Mouse (Mus musculus) kidney, embryonic 16.5 days (tissue): ENCODE data around the gene Samd4b. TPM values are rescaled to one million over a fixed set of nuclear protein-coding genes. Genes with fewer than 3 reads are reported as not detected.
"Not testable (repeated sequence)": the region's sequence is repeated elsewhere in the genome, so short reads cannot be mapped to it uniquely, and the experiment has no call there.

ENCODE experiments used
- ATAC-seq: fragments of 200-750 bp; cut with Nextera tagmentation; 2 replicates; pipeline ENCODE4 v1.8.0; 2017; ENCODE audit warnings: moderate TSS enrichment; ENCODE audit not compliant: low FRiP score, low TSS enrichment
- H3K27ac ChIP-seq: fragments of 300-500 bp; sonication (generic); 2 replicates; pipeline ENCODE4 v1.5.1; 2014; ENCODE audit warnings: low read length
- H3K27me3 ChIP-seq: fragments of 300-500 bp; sonication (generic); 2 replicates; pipeline ENCODE4 v1.6.1; 2014; ENCODE audit warnings: low read length, control low read depth, mixed read lengths; ENCODE audit not compliant: insufficient read depth
- H3K36me3 ChIP-seq: fragments of 300-500 bp; sonication (generic); 2 replicates; pipeline ENCODE4 v1.6.1; 2014; ENCODE audit warnings: low read length, control low read depth, mixed read lengths; ENCODE audit not compliant: insufficient read depth
- H3K4me1 ChIP-seq: fragments of 300-500 bp; sonication (generic); 2 replicates; pipeline ENCODE4 v1.6.1; 2014; ENCODE audit warnings: low read length, control low read depth, mixed read lengths; ENCODE audit not compliant: insufficient read depth
- H3K4me2 ChIP-seq: fragments of 300-500 bp; sonication (generic); replicated peaks from 2 replicates; pipeline ENCODE4 v1.6.1; 2014; ENCODE audit warnings: low read depth, low read length
- H3K4me3 ChIP-seq: fragments of 300-500 bp; sonication (generic); 2 replicates; pipeline ENCODE4 v1.5.1; 2014; ENCODE audit warnings: mild to moderate bottlenecking, low read length
- H3K9ac ChIP-seq: fragments of 300-500 bp; sonication (generic); replicated peaks from 2 replicates; pipeline ENCODE4 v1.6.1; 2014; ENCODE audit warnings: low read length
- H3K9me3 ChIP-seq: fragments of 300-500 bp; sonication (generic); 2 replicates; pipeline ENCODE4 v1.6.1; 2016; ENCODE audit warnings: low read length, control low read depth
- WGBS: fragments of 180-500 bp; shearing (Covaris S2); extraction: QIAGEN DNeasy Blood & Tissue Kit; methylation state at CpG from one replicate; pipeline ENCODE4 v1.1.7; 2014; 5-methylcytosine and 5-hydroxymethylcytosine counted together
- polyA plus RNA-seq: library from polyadenylated mRNA; unstranded; fragments of >200 nt; fragmentation: Nextera tagmentation; extraction: Ambion mirVana; gene quantifications from 2 replicates; pipeline ENCODE4 v1.2.1, GENCODE M21; 2015

Gene Samd4b
- polyA plus RNA-seq, 1 experiment from 2014 or later: 20.7 TPM

DNA sequence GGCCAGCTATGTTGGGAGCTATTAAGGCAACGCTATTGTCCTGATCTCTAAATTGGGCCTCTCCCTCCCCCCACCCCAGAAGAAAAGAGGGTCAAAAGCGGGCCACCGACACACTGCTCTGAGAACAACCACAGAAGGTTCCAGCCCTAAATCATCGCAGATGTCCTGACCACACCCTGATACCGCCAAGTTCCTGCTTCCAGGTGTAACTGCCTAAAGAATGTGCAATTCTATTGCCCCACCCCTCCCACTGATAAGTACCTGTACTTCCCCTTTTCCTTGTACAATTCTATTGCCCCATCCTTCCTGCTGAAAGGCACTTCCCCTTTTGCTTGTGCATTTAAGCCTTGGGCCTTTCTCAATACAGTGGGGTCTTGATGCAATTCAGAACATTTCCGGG, 59.1 kb downstream of the Samd4b start:
- H3K27me3 ChIP-seq, H3K4me2 ChIP-seq, H3K36me3 ChIP-seq, ATAC-seq, H3K9me3 ChIP-seq, H3K4me3 ChIP-seq, H3K9ac ChIP-seq, H3K4me1 ChIP-seq, H3K27ac ChIP-seq: not testable (repeated sequence)
- WGBS: 97% methylated on average over 6 of the region's 6 CpGs

DNA sequence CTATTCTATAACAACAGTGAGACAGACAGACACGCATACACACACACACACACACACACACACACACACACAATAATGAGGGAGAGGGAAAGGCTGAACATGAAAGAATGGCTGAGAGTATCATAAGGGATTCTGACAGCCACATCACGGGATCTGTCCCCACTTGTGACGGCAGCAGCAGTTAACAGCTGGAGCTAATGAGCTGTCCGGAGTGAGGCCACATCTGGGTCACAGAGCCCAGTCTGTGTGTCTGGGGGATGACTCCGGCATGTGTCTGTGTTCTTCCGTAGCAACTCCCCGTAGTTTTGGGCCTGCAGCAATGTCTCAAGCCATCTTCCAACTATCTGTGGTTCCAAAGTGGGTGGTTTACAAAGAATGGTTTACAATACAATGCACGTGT, 65.9 kb downstream of the Samd4b start:
- ATAC-seq: 0 out of 2 replicates have a peak, but pooled peaks have one; percentile 49
- H3K9ac ChIP-seq: no peak overlapping the region

DNA sequence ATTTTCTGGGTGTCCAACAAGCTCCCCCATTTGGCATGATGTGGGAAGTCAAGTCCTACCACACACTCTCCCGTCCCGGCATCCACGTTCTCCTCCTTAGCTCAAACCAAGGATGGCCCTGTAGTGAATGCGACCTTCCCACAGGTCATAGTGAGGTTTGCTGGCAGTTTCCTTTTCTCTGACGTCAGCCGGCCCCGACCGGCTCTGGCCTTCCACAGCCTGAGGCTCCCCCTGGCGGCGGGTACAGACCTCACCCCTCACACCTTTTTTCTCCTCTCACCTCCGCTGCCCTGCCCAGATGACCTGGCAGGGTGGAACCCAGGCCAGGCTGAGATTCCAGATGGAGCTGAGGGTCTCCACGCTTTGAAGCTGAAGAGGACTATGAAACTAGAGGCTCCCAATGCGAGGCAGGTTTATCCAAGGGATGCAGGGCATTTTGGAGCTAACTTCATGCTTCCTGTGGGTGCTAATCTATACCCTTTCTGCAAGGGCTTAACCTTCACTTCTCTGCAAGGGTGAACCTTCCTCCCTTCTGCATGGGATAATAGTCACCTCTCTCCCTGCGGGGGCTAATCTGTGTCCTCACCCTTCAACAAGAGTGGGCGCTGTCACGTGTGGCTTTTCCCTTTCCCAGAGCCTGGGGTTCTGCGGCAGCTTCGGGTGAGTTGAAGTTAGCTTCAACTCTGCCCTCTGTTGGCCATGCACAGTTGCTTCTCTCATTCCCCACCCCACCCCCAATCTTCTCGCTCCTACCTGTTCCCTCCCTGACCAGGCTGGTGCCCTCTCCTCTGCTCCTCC, 69.8 kb downstream of the Samd4b start:
- no peaks in the 10 kb centered on the region for H3K9me3 ChIP-seq
- peaks cover 5% of the 10 kb centered on the region; the same call in 1 of the 2 replicates for H3K4me1 ChIP-seq
- no peaks in the 10 kb centered on the region for H3K27me3 ChIP-seq
- H3K4me3 ChIP-seq: no peak overlapping the region
- ATAC-seq: peak; percentile 56; the same call in 1 of the 2 replicates
- WGBS: 5% methylated on average over 19 of the region's 19 CpGs
- H3K4me2 ChIP-seq: peak overlapping the region; percentile 20; the same call in 1 of the 2 replicates
- H3K9ac ChIP-seq: no peak overlapping the region
- H3K36me3 ChIP-seq: no peaks in the 10 kb centered on the region
- H3K27ac ChIP-seq: no peak overlapping the region

More for the DNA sequence above, 65.9 kb downstream of the Samd4b start:
- H3K4me3 ChIP-seq: no peak overlapping the region
- H3K27ac ChIP-seq: no peak overlapping the region
- no peaks in the 10 kb centered on the region for H3K36me3 ChIP-seq
- peaks cover 5% of the 10 kb centered on the region; the same call in 1 of the 2 replicates for H3K4me1 ChIP-seq
- WGBS: 50% methylated on average over 8 of the region's 8 CpGs
- H3K4me2 ChIP-seq: no peak overlapping the region
- no peaks in the 10 kb centered on the region for H3K9me3 ChIP-seq
- H3K27me3 ChIP-seq: no peaks in the 10 kb centered on the region

GRCm38 (mm10) chr7:28522536-28522935, 75.4 kb downstream of the Samd4b start, which contains the start of gene Ifnl3:
Ifnl3 (plus strand) TSS chr7:28522836.
- not testable (repeated sequence) for H3K4me2 ChIP-seq, H3K27ac ChIP-seq, H3K36me3 ChIP-seq, H3K4me3 ChIP-seq, ATAC-seq, H3K27me3 ChIP-seq, H3K4me1 ChIP-seq, H3K9ac ChIP-seq, H3K9me3 ChIP-seq
- 66% methylated on average over 5 of the region's 6 CpGs for WGBS

DNA sequence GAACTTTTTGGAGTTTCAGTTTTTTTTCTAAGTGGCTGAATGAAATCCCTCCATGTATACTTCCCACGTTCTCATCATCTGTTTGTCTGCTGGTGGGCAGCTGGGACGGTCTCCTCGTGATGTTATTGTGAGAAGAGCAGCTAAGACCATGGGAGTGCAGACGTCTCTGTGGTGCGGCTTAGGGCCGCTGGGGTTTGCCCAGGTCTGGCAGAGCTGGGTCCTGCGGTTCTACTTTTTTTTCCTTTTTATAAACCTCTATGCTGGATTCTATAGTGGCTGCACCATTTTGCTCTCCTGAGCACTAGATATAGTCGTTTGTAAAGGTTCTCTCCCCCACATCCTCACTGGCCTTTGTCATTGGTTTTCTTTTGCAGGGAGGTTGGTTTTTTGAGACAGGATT, 86.5 kb downstream of the Samd4b start:
- Histone ChIP-seq H3K27me3 (no peaks in the 10 kb centered on the region), H3K27ac (no peak overlapping the region), H3K36me3 (no peaks in the 10 kb centered on the region), H3K4me2 (no peak overlapping the region), H3K9ac (no peak overlapping the region), H3K4me3 (no peak overlapping the region), H3K4me1 (no peaks in the 10 kb centered on the region), H3K9me3 (no peaks in the 10 kb centered on the region)
- no peak for ATAC-seq
- 70% methylated on average over 8 of the region's 8 CpGs for WGBS

- not testable (repeated sequence) for H3K4me2 ChIP-seq, H3K9ac ChIP-seq, H3K36me3 ChIP-seq, H3K9me3 ChIP-seq, H3K4me3 ChIP-seq, H3K27ac ChIP-seq, ATAC-seq, H3K27me3 ChIP-seq, H3K4me1 ChIP-seq
- 62% methylated on average over 8 of the region's 8 CpGs for WGBS
Observed at GRCm38 (mm10) chr7:28510405-28510974, 87.5 kb downstream of the Samd4b start, which contains the start of gene Ifnl2. Ifnl2 (minus strand) TSS chr7:28510455.

DNA sequence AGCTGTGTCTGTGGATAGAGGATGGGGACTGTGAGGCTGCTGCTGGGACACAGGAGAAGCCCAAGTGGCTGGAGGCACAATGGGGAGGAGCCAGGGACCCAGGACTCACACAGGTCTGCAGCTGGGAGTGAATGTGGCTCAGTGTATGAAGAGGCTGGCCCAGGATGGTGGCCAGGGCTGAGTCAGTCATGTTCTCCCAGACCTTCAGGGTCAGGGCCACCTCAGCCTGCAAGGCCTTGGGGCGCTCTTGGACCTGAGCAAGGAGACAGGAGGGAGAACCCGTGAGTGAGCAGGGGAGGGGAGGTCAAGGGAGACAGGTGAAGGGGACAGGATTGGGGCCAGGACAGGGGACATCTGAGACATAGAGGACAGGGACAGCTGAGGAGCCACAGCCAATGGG, 88.8 kb downstream of the Samd4b start:
- not testable (repeated sequence) for ATAC-seq, H3K27me3 ChIP-seq, H3K4me1 ChIP-seq, H3K36me3 ChIP-seq, H3K4me3 ChIP-seq, H3K27ac ChIP-seq, H3K4me2 ChIP-seq, H3K9ac ChIP-seq, H3K9me3 ChIP-seq
- 80% methylated on average over 1 of the region's 2 CpGs for WGBS

- Histone ChIP-seq H3K36me3 (no peaks in the 10 kb centered on the region), H3K27me3 (no peaks in the 10 kb centered on the region), H3K4me3 (no peak overlapping the region), H3K4me2 (no peak overlapping the region), H3K27ac (no peak overlapping the region), H3K4me1 (no peaks in the 10 kb centered on the region), H3K9ac (no peak overlapping the region), H3K9me3 (no peaks in the 10 kb centered on the region; the same call in 1 of the 2 replicates)
- 5% methylated on average over 5 of the region's 5 CpGs for WGBS
- ATAC-seq: no peak
Observed at GRCm38 (mm10) chr7:28505585-28505984, 92.4 kb downstream of the Samd4b start.

- ATAC-seq: no peak
- no peak overlapping the region for H3K4me3 ChIP-seq
- WGBS: 51% methylated on average over 11 of the region's 11 CpGs
- no peaks in the 10 kb centered on the region for H3K4me1 ChIP-seq
- H3K9ac ChIP-seq: no peak overlapping the region
- no peak overlapping the region for H3K27ac ChIP-seq
- H3K4me2 ChIP-seq: no peak overlapping the region
- no peaks in the 10 kb centered on the region for H3K9me3 ChIP-seq
- H3K27me3 ChIP-seq: no peaks in the 10 kb centered on the region
- no peaks in the 10 kb centered on the region for H3K36me3 ChIP-seq
Observed at GRCm38 (mm10) chr7:28495426-28495825, 102.5 kb downstream of the Samd4b start.

DNA sequence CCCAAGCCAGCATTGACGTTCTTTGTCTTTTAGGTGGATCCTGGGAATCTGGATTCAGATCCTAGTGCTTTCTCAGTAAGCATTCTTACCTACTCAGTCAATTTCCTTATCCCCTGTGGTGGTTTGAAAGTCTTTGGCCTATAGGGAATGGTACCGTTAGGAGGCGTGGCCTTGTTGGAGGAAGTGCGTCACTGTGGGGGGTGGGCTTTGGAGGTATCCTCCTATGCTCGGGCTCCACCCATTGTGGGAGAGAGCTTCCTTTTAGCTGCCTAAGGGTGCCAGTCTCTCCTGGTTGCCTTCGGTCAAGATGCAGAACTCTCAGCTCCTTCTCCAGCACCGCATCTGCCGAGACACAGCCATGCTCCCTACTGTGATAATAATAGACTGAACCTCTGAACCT, 105.6 kb downstream of the Samd4b start:
- H3K36me3 ChIP-seq: no peaks in the 10 kb centered on the region
- no peak overlapping the region for H3K27ac ChIP-seq
- H3K4me2 ChIP-seq: no peak overlapping the region
- H3K4me1 ChIP-seq: peaks cover 11% of the 10 kb centered on the region
- H3K9ac ChIP-seq: no peak overlapping the region
- 91% methylated on average over 8 of the region's 8 CpGs for WGBS
- H3K27me3 ChIP-seq: no peaks in the 10 kb centered on the region
- no peaks in the 10 kb centered on the region for H3K9me3 ChIP-seq
- no peak for ATAC-seq
- H3K4me3 ChIP-seq: no peak overlapping the region
